In the genomic region with DNA sequence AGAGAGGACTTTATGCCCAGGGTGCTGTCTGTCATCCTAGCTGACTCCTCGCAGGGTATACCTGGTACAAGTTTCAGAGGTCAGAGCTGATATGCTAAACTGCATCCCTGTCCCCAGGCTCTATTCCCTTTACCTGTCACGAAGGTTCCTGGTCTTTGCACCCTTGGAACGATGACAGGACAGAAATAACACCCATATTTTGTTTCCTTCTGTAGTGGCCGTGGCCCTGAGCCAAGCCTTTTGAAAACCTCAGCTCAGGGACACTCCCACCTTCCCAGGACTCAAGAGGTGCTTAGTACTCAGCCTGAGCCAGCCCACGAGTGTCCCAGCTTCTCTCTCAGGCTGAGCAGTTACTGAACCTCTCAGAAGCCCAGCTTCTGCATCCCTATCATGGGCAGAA, we compare ENCODE assay signal across 19 mouse cellular contexts. TPM values are rescaled to one million over a fixed set of nuclear protein-coding genes. Genes with fewer than 3 reads are reported as not detected.
A peak's percentile ranks its signal among the peaks of the same experiment; 100 is the strongest.
DNase-seq lines count a peak whose midpoint lies in the region; ATAC-seq and TF ChIP-seq lines count a peak whose summit lies in the region.
"Had no signal": no experiment of that assay in that cellular context is flagged by ENCODE, and none has a peak within 500 bp of the region (broad histone marks: within the 10 kb centered on the region; RNA-seq: fewer than 3 reads in every experiment).

No protein-coding gene starts in this region.

- H3K9me3 ChIP-seq in MEL (replicated peaks; ENCODE audit: insufficient read depth, low read length): no peaks in the 10 kb centered on the region
- H3K9me3 ChIP-seq: embryonic facial prominence, embryonic 15.5 days; forebrain, embryonic 12.5 days; limb, embryonic 10.5 days; midbrain, embryonic 12.5 days had no signal

- TF ChIP-seq RAD21 in MEL (IDR thresholded peaks at IDR 0.05; ENCODE audit: low read depth, low read length): no peak

- no peak for ATAC-seq in erythroblast, adult 5-6 weeks (replicated peaks; ENCODE audit: low FRiP score, poor library complexity, severe bottlenecking)

- no peak for TF ChIP-seq EP300 in MEL (IDR thresholded peaks at IDR 0.05; ENCODE audit: low read depth in 1 of 2, low read length in 2 of 2)

- H3K9ac ChIP-seq in MEL (ENCODE audit: control insufficient read depth, low read depth, low read length, poor library complexity, severe bottlenecking): no peak overlapping the region
- H3K9ac ChIP-seq: embryonic facial prominence, embryonic 15.5 days; forebrain, embryonic 12.5 days; midbrain, embryonic 12.5 days had no signal

- DNase-seq in kidney, adult 18-20 months: peak; percentile 38
- DNase-seq in kidney, adult 11 months: no peak
- DNase-seq in MEL (ENCODE audit: low read depth, low spot score): peak; percentile 34
- peak; percentile 40 to 68 for DNase-seq in kidney, postnatal 25 days
- peak; percentile 36 for DNase-seq in lung, postnatal 10 days
- no peak for DNase-seq in thymus, postnatal 10 days (ENCODE audit: low spot score in 2 of 2)
- no peak for DNase-seq in cerebellum, postnatal 4 days (ENCODE audit: low spot score in 2 of 2)
- DNase-seq: adrenal gland, adult 2 months; B cell, adult 2 months; cerebellum, adult 11-12 months; right cerebral cortex, adult 18-20 months had no signal

- no peak for TF ChIP-seq CTCF in MEL (IDR thresholded peaks at IDR 0.05 in 2 of 3, conservative IDR thresholded peaks at IDR 0.05 in 1 of 3; ENCODE audit: control insufficient read depth in 1 of 3, insufficient read depth in 1 of 3, low read depth in 2 of 3, low read length in 3 of 3, poor library complexity in 1 of 3, severe bottlenecking in 1 of 3)

- TF ChIP-seq POLR2A in MEL (IDR thresholded peaks at IDR 0.05; ENCODE audit: control insufficient read depth in 1 of 2, insufficient read depth in 1 of 2, low read depth in 1 of 2, low read length in 2 of 2, poor library complexity in 1 of 2): no peak

- peaks cover 0 to 7% of the 10 kb centered on the region in 2 experiments; a peak in 2 of 4 replicates for H3K4me1 ChIP-seq in MEL (ENCODE audit: control insufficient read depth in 1 of 2, insufficient read depth in 2 of 2, low read length in 2 of 2)
- H3K4me1 ChIP-seq: embryonic facial prominence, embryonic 15.5 days; forebrain, embryonic 12.5 days; limb, embryonic 10.5 days; midbrain, embryonic 12.5 days had no signal

- H3K27ac ChIP-seq in MEL (ENCODE audit: control insufficient read depth, low read depth, low read length): no peak overlapping the region
- H3K27ac ChIP-seq: embryonic facial prominence, embryonic 15.5 days; forebrain, embryonic 12.5 days; kidney, postnatal 0 days; limb, embryonic 10.5 days; macrophage; midbrain, embryonic 12.5 days had no signal

- H3K79me2 ChIP-seq in MEL (ENCODE audit: control insufficient read depth, insufficient read depth, low read length, poor library complexity): no peaks in the 10 kb centered on the region

- H3K36me3 ChIP-seq in MEL (ENCODE audit: control insufficient read depth in 1 of 2, insufficient read depth in 2 of 2, low read length in 2 of 2): peaks cover 0 to 2% of the 10 kb centered on the region in 2 experiments; a peak in 2 of 4 replicates
- H3K36me3 ChIP-seq: embryonic facial prominence, embryonic 15.5 days; forebrain, embryonic 12.5 days; limb, embryonic 10.5 days; midbrain, embryonic 12.5 days had no signal

- H3K27me3 ChIP-seq in MEL (ENCODE audit: control insufficient read depth in 1 of 2, insufficient read depth in 2 of 2, low read length in 2 of 2): no peaks in the 10 kb centered on the region
- H3K27me3 ChIP-seq: embryonic facial prominence, embryonic 15.5 days; forebrain, embryonic 12.5 days; midbrain, embryonic 12.5 days had no signal

- H3K4me3 ChIP-seq in MEL (ENCODE audit: control insufficient read depth in 1 of 2, insufficient read depth in 1 of 2, low read depth in 2 of 2, low read length in 2 of 2): no peak overlapping the region
- H3K4me3 ChIP-seq: embryonic facial prominence, embryonic 15.5 days; forebrain, embryonic 12.5 days; limb, embryonic 10.5 days; midbrain, embryonic 12.5 days; myocyte had no signal

TF ChIP-seq in MEL, 35 proteins besides CTCF, POLR2A, EP300 and RAD21:
- TF ChIP-seq TCF12 (IDR thresholded peaks at IDR 0.05; ENCODE audit: low read depth, low read length): no peak
- TF ChIP-seq E2F4 (IDR thresholded peaks at IDR 0.05; ENCODE audit: borderline replicate concordance, low read depth, low read length): no peak
- no peak for TF ChIP-seq USF2 (IDR thresholded peaks at IDR 0.05; ENCODE audit: borderline replicate concordance in 1 of 2, insufficient read depth in 1 of 2, low read depth in 1 of 2, low read length in 2 of 2)
- no peak for TF ChIP-seq MYC (IDR thresholded peaks at IDR 0.05; ENCODE audit: low read depth, low read length)
- no peak for TF ChIP-seq HCFC1 (IDR thresholded peaks at IDR 0.05; ENCODE audit: low read depth, low read length)
- no peak for TF ChIP-seq UBTF (IDR thresholded peaks at IDR 0.05; ENCODE audit: borderline replicate concordance, insufficient read depth, low read depth, low read length)
- TF ChIP-seq NRF1 (IDR thresholded peaks at IDR 0.05; ENCODE audit: insufficient read depth, low read depth, low read length, poor library complexity, severe bottlenecking): no peak
- no peak for TF ChIP-seq MXI1 (IDR thresholded peaks at IDR 0.05; ENCODE audit: low read depth, low read length)
- TF ChIP-seq POLR2AphosphoS5 (IDR thresholded peaks at IDR 0.05; ENCODE audit: borderline replicate concordance, low read depth, low read length): no peak

RNA-seq across cellular contexts. Expression of a gene that starts 4.5 kb away (rescaled TPM):
- 1.1 and 2.3 TPM in 2 replicates for total RNA-seq in MEL (2012; rRNA removed)
- 1 to 10 TPM in 1 of 2 experiments, not detected in 1; 4.2 TPM for polyA plus RNA-seq in MEL (2012; ENCODE audit: insufficient read depth in 1 of 2, insufficient read length in 2 of 2, low read depth in 1 of 2, low replicate concordance in 2 of 2, missing spikeins in 1 of 2)
- 3.8 TPM in 1 of 2 replicates, not detected in the other for total RNA-seq in erythroblast, adult 5-6 weeks (2015; ENCODE audit: low replicate concordance)
- total RNA-seq in erythroblast, adult 5-6 weeks (2017; ENCODE audit: low replicate concordance): 0.51 and 0.84 TPM in 2 replicates

Comparison
In these comparisons a context has a peak if more than half of its experiments do, and no peak if none do; other contexts are left out.
1. DNase-seq: peak in kidney, adult 18-20 months (single experiment), MEL (single experiment), kidney, postnatal 25 days (2 of 2) and lung, postnatal 10 days (single experiment); none in kidney, adult 11 months (single experiment), thymus, postnatal 10 days (0 of 2) and cerebellum, postnatal 4 days (0 of 2).